Mouse (Mus musculus) C2C12 (cell line): ENCODE results near the gene Ckb.

Source experiments
- CTCF ChIP-seq: IDR thresholded peaks from one replicate; pipeline ENCODE4 v1.5.1; 2011; ENCODE audit not compliant: control insufficient read depth, insufficient read depth, insufficient read length
- MAX ChIP-seq: IDR thresholded peaks from one replicate; pipeline ENCODE4 v1.6.1; 2011; ENCODE audit warnings: mild to moderate bottlenecking, control low read depth
- MYOD1 ChIP-seq: IDR thresholded peaks from one replicate; pipeline ENCODE4 v1.6.1; 2011; ENCODE audit warnings: low read depth; ENCODE audit not compliant: control insufficient read depth, insufficient read length

GRCm38 (mm10) chr12:111652953-111653352 lies 19.2 kb downstream of the Ckb start:
- no peak for TF ChIP-seq MYOD1
- TF ChIP-seq CTCF, result no peak
- TF ChIP-seq MAX, result no peak
